9 mouse cellular contexts compared by ENCODE assay signal in the genomic region with DNA sequence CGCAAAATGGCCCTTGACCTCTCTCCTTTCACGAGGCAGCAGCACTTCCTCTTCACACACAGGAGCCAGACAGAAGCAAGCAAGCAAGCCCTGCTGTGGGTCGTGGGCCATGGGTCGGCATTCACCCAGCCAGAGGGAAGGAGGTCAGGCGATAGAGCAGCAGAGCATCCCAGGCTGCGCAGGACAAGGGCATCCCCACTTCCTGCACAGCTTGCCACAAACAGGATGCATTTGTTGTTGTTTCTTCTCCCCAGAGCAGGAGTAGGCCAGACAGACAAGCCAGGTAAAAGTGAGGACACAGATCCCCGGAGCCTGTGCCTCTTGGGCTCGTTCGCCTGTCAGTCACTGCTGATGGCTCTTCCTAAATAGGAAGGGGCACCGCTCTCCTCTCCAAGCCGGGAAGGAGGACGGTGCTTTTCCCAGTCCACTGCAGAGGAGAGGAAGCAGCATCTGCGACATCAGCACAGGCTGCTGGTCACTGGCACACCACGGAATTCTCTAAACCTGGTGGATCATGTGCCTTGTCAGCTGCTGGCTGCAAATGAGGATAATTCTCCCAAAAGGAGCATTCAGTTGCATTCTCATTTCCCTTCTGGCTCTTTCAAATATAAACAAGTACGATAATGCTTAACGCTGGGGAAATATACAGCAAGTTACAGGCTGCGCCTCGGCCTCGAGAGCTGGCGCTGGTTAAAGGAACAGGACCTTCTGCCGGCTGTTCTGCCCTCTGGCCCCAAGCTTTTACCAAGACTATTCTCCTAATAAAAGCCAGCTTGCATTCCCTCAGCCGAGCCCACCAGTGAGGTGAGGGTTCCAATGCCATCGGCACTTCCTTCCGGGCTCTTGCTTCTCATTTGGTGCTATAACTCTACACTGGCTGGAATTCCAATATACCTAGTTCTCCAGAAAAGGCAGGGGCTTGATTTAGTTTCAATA.
DNase-seq lines count a peak whose midpoint lies in the region; ATAC-seq lines count a peak whose summit lies in the region.
"Had no signal": no experiment of that assay in that cellular context is flagged by ENCODE, and none has a peak within 500 bp of the region (broad histone marks: within the 10 kb centered on the region; RNA-seq: fewer than 3 reads in every experiment).

No protein-coding gene starts in this region.

- no peak for ATAC-seq in midbrain, embryonic 12.5 days (ENCODE audit: low FRiP score, low read depth)
- ATAC-seq in granulocyte monocyte progenitor cell, adult 5-6 weeks (replicated peaks; ENCODE audit: poor library complexity, severe bottlenecking): no peak

- H3K4me3 ChIP-seq in hindbrain, embryonic 10.5 days: no peak overlapping the region
- no peak overlapping the region for H3K4me3 ChIP-seq in midbrain, embryonic 12.5 days
- H3K4me3 ChIP-seq: heart, embryonic 15.5 days had no signal

- H3K36me3 ChIP-seq in hindbrain, embryonic 10.5 days: peaks cover 15% of the 10 kb centered on the region
- no peaks in the 10 kb centered on the region for H3K36me3 ChIP-seq in midbrain, embryonic 12.5 days

- H3K4me2 ChIP-seq in midbrain, embryonic 12.5 days (replicated peaks): no peak overlapping the region
- H3K4me2 ChIP-seq: heart, embryonic 15.5 days had no signal

- peak overlapping the region; percentile 59; the same call in 1 of the 2 replicates for H3K27ac ChIP-seq in hindbrain, embryonic 10.5 days
- H3K27ac ChIP-seq in midbrain, embryonic 12.5 days (replicated peaks): peak overlapping the region; percentile 46
- H3K27ac ChIP-seq: heart, embryonic 15.5 days had no signal

- DNase-seq in kidney, postnatal 14 days: peak; percentile 31
- no peak for DNase-seq in kidney, adult 8-10 months
- DNase-seq in embryo, embryonic 9.5 days (ENCODE audit: extremely low spot score): peak; percentile 38
- DNase-seq in hindbrain, embryonic 10.5 days (ENCODE audit: low spot score): peak; percentile 49
- DNase-seq in ovary, postnatal 14 days (ENCODE audit: low spot score): no peak

- peaks cover 45% of the 10 kb centered on the region for H3K4me1 ChIP-seq in hindbrain, embryonic 10.5 days (replicated peaks)
- peaks cover 46% of the 10 kb centered on the region for H3K4me1 ChIP-seq in midbrain, embryonic 12.5 days

- H3K27me3 ChIP-seq in hindbrain, embryonic 10.5 days (ENCODE audit: insufficient read depth, poor library complexity, severe bottlenecking): no peaks in the 10 kb centered on the region
- peaks cover 10% of the 10 kb centered on the region for H3K27me3 ChIP-seq in midbrain, embryonic 12.5 days
- H3K27me3 ChIP-seq: heart, embryonic 15.5 days had no signal

- no peaks in the 10 kb centered on the region for H3K9me3 ChIP-seq in hindbrain, embryonic 10.5 days
- H3K9me3 ChIP-seq in midbrain, embryonic 12.5 days: no peaks in the 10 kb centered on the region
- H3K9me3 ChIP-seq: G1E; heart, embryonic 15.5 days had no signal

- WGBS in hindbrain, embryonic 10.5 days: 40% methylated on average over 24 of the region's 24 CpGs
- 54% methylated on average over 24 of the region's 24 CpGs for WGBS in midbrain, embryonic 12.5 days

- H3K9ac ChIP-seq in midbrain, embryonic 12.5 days (replicated peaks): peak overlapping the region; percentile 31; the same call in 1 of the 2 replicates
- H3K9ac ChIP-seq: heart, embryonic 15.5 days had no signal

Comparison
In these comparisons a context has a peak if more than half of its experiments do, and no peak if none do; other contexts are left out.
1. DNase-seq: peak in kidney, postnatal 14 days (single experiment), embryo, embryonic 9.5 days (single experiment) and hindbrain, embryonic 10.5 days (single experiment); none in kidney, adult 8-10 months (0 of 2) and ovary, postnatal 14 days (single experiment).